Mouse (Mus musculus): ENCODE measurements at regions not wholly inside any gene's neighbourhood (a gene's known extent, or its start where the extent isn't known, plus 50 kb on each side); places are given as distances from the start of the nearest gene placed in this dataset.

GRCm38 (mm10) chr3:58295810-58296209, 118.7 kb upstream of the Tsc22d2 start:
- Histone ChIP-seq H3K4me1 (replicated peaks) (no peaks in the 10 kb centered on the region), H3K4me3 (replicated peaks) (no peak overlapping the region), H3K9ac (no peak overlapping the region), H3K27ac (no peak overlapping the region), H3K27me3 (replicated peaks) (no peaks in the 10 kb centered on the region), H3K36me3 (no peaks in the 10 kb centered on the region), H3K9me3 (no peaks in the 10 kb centered on the region), H3K4me2 (replicated peaks) (no peak overlapping the region)
- ATAC-seq, result no peak
- 65% methylated on average over 5 of the region's 5 CpGs for WGBS

- no peaks in the 10 kb centered on the region for H3K27me3 ChIP-seq (replicated peaks)
- no peak overlapping the region for H3K27ac ChIP-seq
- WGBS, result 68% methylated on average over 2 of the region's 2 CpGs
- ATAC-seq, result no peak
- H3K4me1 ChIP-seq (replicated peaks), result no peaks in the 10 kb centered on the region
- no peak overlapping the region for H3K9ac ChIP-seq
- H3K4me3 ChIP-seq (replicated peaks), result no peak overlapping the region
- H3K4me2 ChIP-seq (replicated peaks), result no peak overlapping the region
- no peaks in the 10 kb centered on the region for H3K36me3 ChIP-seq
- no peaks in the 10 kb centered on the region for H3K9me3 ChIP-seq
Measured at GRCm38 (mm10) chr3:58300213-58300612, 114.3 kb upstream of the Tsc22d2 start.

- H3K4me1 ChIP-seq (replicated peaks), result no peaks in the 10 kb centered on the region
- no peak overlapping the region for H3K27ac ChIP-seq
- H3K4me3 ChIP-seq (replicated peaks), result no peak overlapping the region
- 68% methylated on average over 5 of the region's 5 CpGs for WGBS
- ATAC-seq, result no peak
- H3K4me2 ChIP-seq (replicated peaks), result no peak overlapping the region
- H3K36me3 ChIP-seq, result no peaks in the 10 kb centered on the region
- H3K9me3 ChIP-seq, result no peaks in the 10 kb centered on the region
- no peaks in the 10 kb centered on the region for H3K27me3 ChIP-seq (replicated peaks)
- no peak overlapping the region for H3K9ac ChIP-seq
Measured at GRCm38 (mm10) chr3:58300801-58301485, 113.6 kb upstream of the Tsc22d2 start.

GRCm38 (mm10) chr3:58302322-58302721, 112.2 kb upstream of the Tsc22d2 start:
- no peaks in the 10 kb centered on the region for H3K27me3 ChIP-seq (replicated peaks)
- no peak overlapping the region for H3K9ac ChIP-seq
- no peak for ATAC-seq
- 91% methylated on average over 1 of the region's 1 CpGs for WGBS
- no peaks in the 10 kb centered on the region for H3K36me3 ChIP-seq
- no peak overlapping the region for H3K4me3 ChIP-seq (replicated peaks)
- H3K9me3 ChIP-seq, result no peaks in the 10 kb centered on the region
- H3K27ac ChIP-seq, result no peak overlapping the region
- H3K4me2 ChIP-seq (replicated peaks), result no peak overlapping the region
- no peaks in the 10 kb centered on the region for H3K4me1 ChIP-seq (replicated peaks)

- WGBS, result 43% methylated on average over 3 of the region's 3 CpGs
- ATAC-seq, result no peak
- no peaks in the 10 kb centered on the region for H3K4me1 ChIP-seq (replicated peaks)
- no peak overlapping the region for H3K9ac ChIP-seq
- no peak overlapping the region for H3K4me2 ChIP-seq (replicated peaks)
- no peaks in the 10 kb centered on the region for H3K36me3 ChIP-seq
- H3K27ac ChIP-seq, result no peak overlapping the region
- H3K27me3 ChIP-seq (replicated peaks), result no peaks in the 10 kb centered on the region
- H3K4me3 ChIP-seq (replicated peaks), result no peak overlapping the region
- H3K9me3 ChIP-seq, result no peaks in the 10 kb centered on the region
Measured at GRCm38 (mm10) chr3:58303746-58304145, 110.8 kb upstream of the Tsc22d2 start.

- Histone ChIP-seq H3K4me2 (replicated peaks) (no peak overlapping the region), H3K27ac (no peak overlapping the region)
- ATAC-seq, result no peak
Measured at GRCm38 (mm10) chr3:58309601-58310000, 104.9 kb upstream of the Tsc22d2 start.

GRCm38 (mm10) chr3:58310390-58310789, 104.1 kb upstream of the Tsc22d2 start:
- no peak overlapping the region for H3K4me2 ChIP-seq (replicated peaks)
- H3K27ac ChIP-seq, result no peak overlapping the region
- 65% methylated on average over 4 of the region's 4 CpGs for WGBS
- H3K36me3 ChIP-seq, result no peaks in the 10 kb centered on the region
- H3K9ac ChIP-seq, result no peak overlapping the region
- no peaks in the 10 kb centered on the region for H3K9me3 ChIP-seq
- no peak overlapping the region for H3K4me3 ChIP-seq (replicated peaks)
- H3K4me1 ChIP-seq (replicated peaks), result no peaks in the 10 kb centered on the region
- no peak for ATAC-seq
- no peaks in the 10 kb centered on the region for H3K27me3 ChIP-seq (replicated peaks)

More at GRCm38 (mm10) chr3:58309601-58310000, 104.9 kb upstream of the Tsc22d2 start:
- no peaks in the 10 kb centered on the region for H3K27me3 ChIP-seq (replicated peaks)
- H3K4me3 ChIP-seq (replicated peaks), result no peak overlapping the region
- WGBS, result 46% methylated on average over 8 of the region's 8 CpGs
- H3K9me3 ChIP-seq, result no peaks in the 10 kb centered on the region
- H3K4me1 ChIP-seq (replicated peaks), result no peaks in the 10 kb centered on the region
- no peak overlapping the region for H3K9ac ChIP-seq
- H3K36me3 ChIP-seq, result no peaks in the 10 kb centered on the region

GRCm38 (mm10) chr3:58311104-58311685, 103.3 kb upstream of the Tsc22d2 start:
- no peak for ATAC-seq
- 89% methylated on average over 5 of the region's 5 CpGs for WGBS
- no peak overlapping the region for H3K4me3 ChIP-seq (replicated peaks)
- no peak overlapping the region for H3K27ac ChIP-seq
- no peaks in the 10 kb centered on the region for H3K27me3 ChIP-seq (replicated peaks)
- no peak overlapping the region for H3K4me2 ChIP-seq (replicated peaks)
- no peak overlapping the region for H3K9ac ChIP-seq
- H3K4me1 ChIP-seq (replicated peaks), result no peaks in the 10 kb centered on the region
- H3K36me3 ChIP-seq, result no peaks in the 10 kb centered on the region
- no peaks in the 10 kb centered on the region for H3K9me3 ChIP-seq

- Histone ChIP-seq H3K27ac (no peak overlapping the region), H3K36me3 (no peaks in the 10 kb centered on the region), H3K4me3 (replicated peaks) (no peak overlapping the region), H3K4me1 (replicated peaks) (no peaks in the 10 kb centered on the region), H3K4me2 (replicated peaks) (no peak overlapping the region), H3K27me3 (replicated peaks) (no peaks in the 10 kb centered on the region), H3K9ac (no peak overlapping the region), H3K9me3 (no peaks in the 10 kb centered on the region)
- no peak for ATAC-seq
- 79% methylated on average over 6 of the region's 6 CpGs for WGBS
Measured at GRCm38 (mm10) chr3:58312623-58313022, 101.9 kb upstream of the Tsc22d2 start.

- ATAC-seq, result no peak
- whole genome bisulfite sequencing, result 79% methylated on average over 6 of the region's 6 CpGs
Measured at GRCm38 (mm10) chr3:58315236-58315635, 99.3 kb upstream of the Tsc22d2 start.

GRCm38 (mm10) chr3:58317240-58317639, 97.3 kb upstream of the Tsc22d2 start:
- H3K27ac ChIP-seq, result no peak overlapping the region
- H3K9me3 ChIP-seq, result no peaks in the 10 kb centered on the region
- H3K36me3 ChIP-seq, result no peaks in the 10 kb centered on the region
- H3K4me2 ChIP-seq (replicated peaks), result no peak overlapping the region
- no peaks in the 10 kb centered on the region for H3K4me1 ChIP-seq (replicated peaks)
- no peaks in the 10 kb centered on the region for H3K27me3 ChIP-seq (replicated peaks)
- no peak overlapping the region for H3K9ac ChIP-seq
- ATAC-seq, result no peak
- WGBS, result 67% methylated on average over 2 of the region's 2 CpGs
- H3K4me3 ChIP-seq (replicated peaks), result no peak overlapping the region

More at GRCm38 (mm10) chr3:58315236-58315635, 99.3 kb upstream of the Tsc22d2 start:
- H3K9me3 ChIP-seq, result no peaks in the 10 kb centered on the region
- H3K4me3 ChIP-seq (replicated peaks), result no peak overlapping the region
- no peak overlapping the region for H3K27ac ChIP-seq
- H3K4me1 ChIP-seq (replicated peaks), result no peaks in the 10 kb centered on the region
- H3K4me2 ChIP-seq (replicated peaks), result no peak overlapping the region
- no peaks in the 10 kb centered on the region for H3K27me3 ChIP-seq (replicated peaks)
- H3K9ac ChIP-seq, result no peak overlapping the region
- no peaks in the 10 kb centered on the region for H3K36me3 ChIP-seq

- H3K27ac ChIP-seq, result no peak overlapping the region
- H3K9ac ChIP-seq, result no peak overlapping the region
- no peaks in the 10 kb centered on the region for H3K4me1 ChIP-seq (replicated peaks)
- ATAC-seq, result no peak
- 67% methylated on average over 2 of the region's 2 CpGs for WGBS
- no peaks in the 10 kb centered on the region for H3K9me3 ChIP-seq
- no peak overlapping the region for H3K4me3 ChIP-seq (replicated peaks)
- no peaks in the 10 kb centered on the region for H3K36me3 ChIP-seq
- no peak overlapping the region for H3K4me2 ChIP-seq (replicated peaks)
- H3K27me3 ChIP-seq (replicated peaks), result no peaks in the 10 kb centered on the region
Measured at GRCm38 (mm10) chr3:58318756-58319155, 95.8 kb upstream of the Tsc22d2 start.

GRCm38 (mm10) chr3:58319463-58319862, 95.1 kb upstream of the Tsc22d2 start:
- Histone ChIP-seq H3K9me3 (no peaks in the 10 kb centered on the region), H3K36me3 (no peaks in the 10 kb centered on the region), H3K4me2 (replicated peaks) (no peak overlapping the region), H3K27ac (no peak overlapping the region), H3K4me3 (replicated peaks) (no peak overlapping the region), H3K4me1 (replicated peaks) (no peaks in the 10 kb centered on the region), H3K27me3 (replicated peaks) (no peaks in the 10 kb centered on the region), H3K9ac (no peak overlapping the region)
- no peak for ATAC-seq
- WGBS, result 89% methylated on average over 1 of the region's 1 CpGs

All from intestine, embryonic 15.5 days (tissue).